Mouse (Mus musculus) macrophage (primary cell): ENCODE results near the gene Nr1d1. TPM values are rescaled to one million over a fixed set of nuclear protein-coding genes. Genes with fewer than 3 reads are reported as not detected.

ENCODE experiments used
- H3K27ac ChIP-seq: fragments of 350-480 bp; formaldehyde crosslinking; 2 replicates; pipeline ENCODE4 v1.9.0; 2021
- H3K36me3 ChIP-seq: fragments of 350-480 bp; formaldehyde crosslinking; 2 replicates; pipeline ENCODE4 v1.9.0; 2021; ENCODE audit errors: inconsistent target
- H3K4me3 ChIP-seq: fragments of 350-480 bp; formaldehyde crosslinking; 2 replicates; pipeline ENCODE4 v1.9.0; 2021; ENCODE audit errors: inconsistent target
- H3K79me2 ChIP-seq: fragments of 350-480 bp; formaldehyde crosslinking; 2 replicates; pipeline ENCODE4 v1.9.0; 2021; ENCODE audit errors: inconsistent target
- WGBS: methylation state at CpG from one replicate; pipeline ENCODE4 v1.1.7; 2026; ENCODE audit warnings: inconsistent platforms; ENCODE audit not compliant: missing documents; 5-methylcytosine and 5-hydroxymethylcytosine counted together
- polyA plus RNA-seq: library from polyadenylated mRNA; stranded (reverse); fragments of 250-400 nt; gene quantifications from 3 replicates; pipeline ENCODE4 v1.2.4, GENCODE M21; 2018; ENCODE audit warnings: inconsistent platforms

Gene Nr1d1
- polyA plus RNA-seq, 1 experiment from 2014 or later, result 7.6 TPM

- Histone ChIP-seq H3K79me2 (no peaks in the 10 kb centered on the region), H3K27ac (no peak overlapping the region), H3K4me3 (no peak overlapping the region), H3K36me3 (no peaks in the 10 kb centered on the region)
- 94% methylated on average over 6 of the region's 6 CpGs for WGBS
Measured at GRCm38 (mm10) chr11:98755726-98756380, 19.3 kb downstream of the Nr1d1 start.

- peak overlapping the region; percentile 32 for H3K27ac ChIP-seq
- no peak overlapping the region for H3K4me3 ChIP-seq
- 31% methylated on average over 7 of the region's 7 CpGs for WGBS
- H3K36me3 ChIP-seq, result no peaks in the 10 kb centered on the region
- H3K79me2 ChIP-seq, result no peaks in the 10 kb centered on the region
Measured at GRCm38 (mm10) chr11:98754621-98755181, 20.4 kb downstream of the Nr1d1 start.

GRCm38 (mm10) chr11:98754151-98754620 lies 20.9 kb downstream of the Nr1d1 start:
- peak overlapping the region; percentile 32 for H3K27ac ChIP-seq
- H3K79me2 ChIP-seq, result no peaks in the 10 kb centered on the region
- no peaks in the 10 kb centered on the region for H3K36me3 ChIP-seq
- no peak overlapping the region for H3K4me3 ChIP-seq
- 46% methylated on average over 9 of the region's 9 CpGs for WGBS

- WGBS, result 98% methylated on average over 5 of the region's 5 CpGs
Measured at GRCm38 (mm10) chr11:98753264-98753663, 21.9 kb downstream of the Nr1d1 start.

GRCm38 (mm10) chr11:98752562-98753140 lies 22.5 kb downstream of the Nr1d1 start:
- H3K36me3 ChIP-seq, result no peaks in the 10 kb centered on the region
- no peaks in the 10 kb centered on the region for H3K79me2 ChIP-seq
- WGBS, result 90% methylated on average over 10 of the region's 10 CpGs
- no peak overlapping the region for H3K27ac ChIP-seq
- H3K4me3 ChIP-seq, result no peak overlapping the region

More at GRCm38 (mm10) chr11:98753264-98753663, 21.9 kb downstream of the Nr1d1 start:
- no peak overlapping the region for H3K27ac ChIP-seq
- no peaks in the 10 kb centered on the region for H3K79me2 ChIP-seq
- no peak overlapping the region for H3K4me3 ChIP-seq
- H3K36me3 ChIP-seq, result no peaks in the 10 kb centered on the region

- Histone ChIP-seq H3K36me3 (no peaks in the 10 kb centered on the region), H3K27ac (no peak overlapping the region), H3K4me3 (no peak overlapping the region), H3K79me2 (no peaks in the 10 kb centered on the region)
- 67% methylated on average over 6 of the region's 6 CpGs for WGBS
Measured at GRCm38 (mm10) chr11:98751221-98751782, 23.8 kb downstream of the Nr1d1 start.

GRCm38 (mm10) chr11:98750351-98751201 lies 24.6 kb downstream of the Nr1d1 start:
- 33% methylated on average over 17 of the region's 17 CpGs for WGBS
- no peak overlapping the region for H3K4me3 ChIP-seq
- no peaks in the 10 kb centered on the region for H3K36me3 ChIP-seq
- H3K27ac ChIP-seq, result no peak overlapping the region
- H3K79me2 ChIP-seq, result no peaks in the 10 kb centered on the region; the same call in 1 of the 2 replicates

GRCm38 (mm10) chr11:98749716-98750115 lies 25.4 kb downstream of the Nr1d1 start:
- no peak overlapping the region for H3K27ac ChIP-seq

GRCm38 (mm10) chr11:98748506-98749416 lies 26.4 kb downstream of the Nr1d1 start:
- Histone ChIP-seq H3K36me3 (no peaks in the 10 kb centered on the region), H3K27ac (no peak overlapping the region), H3K4me3 (no peak overlapping the region), H3K79me2 (no peaks in the 10 kb centered on the region; the same call in 1 of the 2 replicates)
- 63% methylated on average over 15 of the region's 15 CpGs for WGBS

More at GRCm38 (mm10) chr11:98749716-98750115, 25.4 kb downstream of the Nr1d1 start:
- Histone ChIP-seq H3K36me3 (no peaks in the 10 kb centered on the region), H3K79me2 (no peaks in the 10 kb centered on the region; the same call in 1 of the 2 replicates), H3K4me3 (no peak overlapping the region)
- whole genome bisulfite sequencing, result 93% methylated on average over 3 of the region's 5 CpGs

GRCm38 (mm10) chr11:98747804-98748505 lies 27.2 kb downstream of the Nr1d1 start:
- WGBS, result 56% methylated on average over 6 of the region's 6 CpGs
- Histone ChIP-seq H3K36me3 (no peaks in the 10 kb centered on the region), H3K79me2 (no peaks in the 10 kb centered on the region; the same call in 1 of the 2 replicates), H3K27ac (no peak overlapping the region), H3K4me3 (no peak overlapping the region)

GRCm38 (mm10) chr11:98746855-98747693 lies 28.1 kb downstream of the Nr1d1 start:
- Histone ChIP-seq H3K4me3 (peak overlapping the region; percentile 24), H3K36me3 (no peaks in the 10 kb centered on the region), H3K27ac (no peak overlapping the region), H3K79me2 (no peaks in the 10 kb centered on the region; the same call in 1 of the 2 replicates)
- 7% methylated on average over 16 of the region's 19 CpGs for WGBS
